Mouse (Mus musculus): ENCODE measurements around the gene Crabp2. TPM values are rescaled to one million over a fixed set of nuclear protein-coding genes. Genes with fewer than 3 reads are reported as not detected.
A peak's percentile ranks its signal among the peaks of the same experiment; 100 is the strongest.

Gene Crabp2
- polyA plus RNA-seq, 1 experiment: 1.4 TPM

GRCm38 (mm10) chr3:87927452-87927851 lies 21.0 kb upstream of the Crabp2 start:
- no peak for DNase-seq (ENCODE audit: low spot score)

- DNase-seq (ENCODE audit: low spot score): no peak
These were observed 19.0 kb upstream of the Crabp2 start for GRCm38 (mm10) chr3:87929341-87930077.

- peak; percentile 87 for DNase-seq (ENCODE audit: low spot score)
These were observed 18.2 kb upstream of the Crabp2 start, which contains the start of the genes Isg20l2 and Rrnad1 for GRCm38 (mm10) chr3:87930078-87930795. Isg20l2 (plus strand) TSS chr3:87930314. Rrnad1 (minus strand) TSS chr3:87930717.

- no peak for DNase-seq (ENCODE audit: low spot score)
These were observed 14.4 kb upstream of the Crabp2 start for GRCm38 (mm10) chr3:87934026-87934425.

DNA sequence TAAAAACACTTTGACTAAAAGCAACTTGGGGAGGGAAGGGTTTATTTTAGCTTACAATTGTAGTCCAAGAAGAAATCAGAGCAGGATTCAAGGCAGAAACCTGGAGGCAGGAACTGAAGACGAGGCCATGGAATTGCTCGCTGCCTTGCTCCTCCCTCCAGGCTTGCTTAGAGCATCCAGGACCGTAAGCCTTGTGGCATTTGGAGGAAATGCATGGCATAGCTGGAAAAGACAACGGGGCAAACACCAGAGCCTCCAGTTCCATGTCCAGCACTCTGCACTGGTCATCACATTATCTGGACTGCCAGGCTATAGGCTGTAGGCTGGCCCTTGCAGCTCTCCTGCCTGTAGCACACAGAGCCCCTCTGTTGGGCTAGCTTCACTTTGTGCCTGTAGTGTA lies 14.0 kb upstream of the Crabp2 start:
- no peak for DNase-seq (ENCODE audit: low spot score)

GRCm38 (mm10) chr3:87935201-87935600 lies 13.3 kb upstream of the Crabp2 start:
- DNase-seq (ENCODE audit: low spot score): no peak

- DNase-seq (ENCODE audit: low spot score): peak; percentile 63
These were observed 12.7 kb upstream of the Crabp2 start for GRCm38 (mm10) chr3:87935776-87936175.

GRCm38 (mm10) chr3:87940611-87941010 lies 7.9 kb upstream of the Crabp2 start:
- no peak for DNase-seq (ENCODE audit: low spot score)

GRCm38 (mm10) chr3:87942471-87942870 lies 6.0 kb upstream of the Crabp2 start:
- DNase-seq (ENCODE audit: low spot score): no peak

- DNase-seq (ENCODE audit: low spot score): no peak
These were observed 4.9 kb upstream of the Crabp2 start for GRCm38 (mm10) chr3:87943586-87943985.

- no peak for DNase-seq (ENCODE audit: low spot score)
These were observed 3.4 kb upstream of the Crabp2 start for GRCm38 (mm10) chr3:87944838-87945600.

DNA sequence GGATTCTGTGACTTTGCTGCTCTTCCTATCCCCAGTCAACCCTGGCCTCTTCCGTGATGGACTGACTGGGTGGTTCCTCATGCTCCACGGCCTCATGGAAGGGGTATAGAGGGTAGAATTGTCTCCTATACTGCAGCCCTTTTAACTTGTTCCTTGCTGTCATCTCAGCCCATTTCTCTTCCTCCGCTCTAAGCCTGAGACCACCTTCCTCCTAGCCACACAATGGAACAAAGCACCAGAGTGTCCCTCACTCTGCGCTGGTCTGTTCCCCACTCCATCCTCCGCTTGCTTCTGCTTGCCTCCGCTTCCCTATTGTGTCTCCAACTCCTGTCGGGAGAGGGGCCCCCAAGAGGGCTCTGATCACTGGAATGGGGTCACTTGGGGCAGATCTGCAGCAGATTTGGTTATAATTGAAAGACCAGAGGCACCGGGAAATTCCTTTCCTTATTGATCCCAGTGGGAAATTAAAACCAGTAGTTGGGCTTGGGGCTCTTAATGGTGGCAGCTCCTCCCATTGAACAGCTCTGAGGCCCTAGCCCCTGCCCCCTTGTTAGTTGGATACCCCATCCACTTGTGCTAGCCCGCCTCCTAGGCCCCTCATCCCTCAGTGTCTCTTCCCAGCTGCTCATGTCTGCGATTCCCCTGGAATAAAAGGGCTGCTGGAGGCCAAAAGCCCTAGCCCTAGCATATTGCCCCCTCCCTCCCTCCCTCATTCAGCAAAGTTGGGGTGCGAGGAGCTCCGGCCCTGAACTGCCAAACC lies 2.5 kb upstream of the Crabp2 start:
- DNase-seq (ENCODE audit: low spot score): no peak

GRCm38 (mm10) chr3:87946541-87946860 lies 2.0 kb upstream of the Crabp2 start:
- no peak for DNase-seq (ENCODE audit: low spot score)

DNA sequence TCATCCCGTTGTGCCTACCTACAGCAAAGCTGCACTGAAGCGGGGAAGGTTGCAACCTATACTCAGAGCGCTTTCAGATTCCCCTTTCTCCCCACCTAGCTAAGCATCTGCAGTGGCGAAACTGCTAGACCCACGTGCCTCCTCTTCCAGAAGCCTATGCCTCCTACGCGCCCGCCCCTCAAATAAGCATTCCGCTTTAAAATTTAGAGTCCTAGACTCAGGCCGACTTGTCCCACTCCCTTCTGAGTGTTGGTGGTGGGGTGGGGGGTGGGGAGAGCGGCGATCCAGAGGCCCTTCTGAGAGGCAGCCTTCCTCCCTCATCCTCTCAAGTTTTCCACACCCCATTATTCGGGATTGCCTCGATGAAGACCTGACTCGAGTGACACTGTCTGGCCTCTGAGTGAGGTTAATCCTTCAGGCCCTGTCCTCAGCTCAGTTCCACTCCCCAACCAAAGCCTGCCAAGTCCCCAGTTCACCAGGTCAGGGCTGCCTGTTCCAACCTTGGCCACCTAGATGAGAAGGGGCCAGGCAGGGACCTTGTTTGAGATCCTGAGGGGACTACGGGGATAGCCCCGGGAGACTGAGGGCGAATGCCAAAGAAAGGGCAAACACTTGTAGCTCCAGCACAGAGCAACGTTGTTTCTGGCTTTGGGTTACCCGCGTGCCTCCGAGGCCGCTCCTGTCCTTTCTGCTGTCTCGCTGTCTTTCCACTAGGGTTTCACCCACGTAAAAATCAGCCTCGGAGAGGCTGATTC lies 1.2 kb upstream of the Crabp2 start:
- no peak for DNase-seq (ENCODE audit: low spot score)

DNA sequence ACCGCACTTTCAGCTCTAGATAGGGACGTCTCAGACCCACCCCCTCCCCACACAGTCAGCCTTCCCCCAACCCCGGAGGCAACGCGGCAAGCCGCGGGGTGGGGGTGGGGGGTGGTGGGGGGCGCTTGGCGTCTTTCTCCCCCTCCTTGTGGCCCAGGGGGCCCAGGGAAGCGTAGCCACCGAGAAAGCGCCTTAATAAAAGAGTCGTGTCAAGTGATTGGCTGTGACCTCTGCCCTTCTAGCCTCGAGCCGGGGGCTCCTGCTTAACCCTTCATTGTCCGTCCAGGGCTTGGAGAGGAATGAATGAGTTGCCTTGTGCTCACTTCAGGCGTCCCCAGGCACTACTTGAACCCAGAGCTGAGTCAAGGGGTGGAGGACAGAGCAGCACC lies 661 bp upstream of the Crabp2 start:
- DNase-seq (ENCODE audit: low spot score): no peak

DNA sequence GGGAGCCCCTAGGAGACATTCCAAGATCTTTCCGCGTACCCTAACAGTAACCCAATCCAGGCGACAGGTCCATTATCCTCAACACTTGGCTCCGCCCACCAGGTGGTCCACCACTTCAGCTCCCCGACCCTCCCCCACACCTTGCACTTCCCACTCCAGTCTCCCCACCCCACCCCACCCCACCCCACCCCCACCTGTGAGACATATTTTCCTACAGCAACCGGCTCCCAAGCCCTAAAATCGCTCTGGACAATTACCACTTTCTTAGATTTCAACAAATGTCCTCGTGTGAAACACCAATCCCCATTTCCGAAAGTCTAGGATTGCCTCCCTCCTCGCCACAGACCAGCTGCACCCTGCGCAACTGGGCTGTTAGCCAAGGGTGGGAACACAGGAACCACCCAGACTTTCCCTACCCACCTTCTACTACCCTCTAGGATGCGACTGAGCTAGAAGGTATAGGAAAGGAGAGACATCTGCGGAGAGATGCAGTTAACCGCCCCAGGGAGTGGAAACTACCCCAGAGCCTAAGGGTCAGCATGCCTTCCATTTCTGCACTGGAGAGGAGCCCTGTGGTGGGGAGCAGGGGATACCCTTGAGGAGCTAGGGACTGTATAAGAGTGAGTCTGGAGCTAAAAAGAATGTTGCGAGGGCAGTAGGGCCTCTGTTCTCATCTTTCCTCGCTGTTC lies 944 bp downstream of the Crabp2 start:
- no peak for DNase-seq (ENCODE audit: low spot score)

DNA sequence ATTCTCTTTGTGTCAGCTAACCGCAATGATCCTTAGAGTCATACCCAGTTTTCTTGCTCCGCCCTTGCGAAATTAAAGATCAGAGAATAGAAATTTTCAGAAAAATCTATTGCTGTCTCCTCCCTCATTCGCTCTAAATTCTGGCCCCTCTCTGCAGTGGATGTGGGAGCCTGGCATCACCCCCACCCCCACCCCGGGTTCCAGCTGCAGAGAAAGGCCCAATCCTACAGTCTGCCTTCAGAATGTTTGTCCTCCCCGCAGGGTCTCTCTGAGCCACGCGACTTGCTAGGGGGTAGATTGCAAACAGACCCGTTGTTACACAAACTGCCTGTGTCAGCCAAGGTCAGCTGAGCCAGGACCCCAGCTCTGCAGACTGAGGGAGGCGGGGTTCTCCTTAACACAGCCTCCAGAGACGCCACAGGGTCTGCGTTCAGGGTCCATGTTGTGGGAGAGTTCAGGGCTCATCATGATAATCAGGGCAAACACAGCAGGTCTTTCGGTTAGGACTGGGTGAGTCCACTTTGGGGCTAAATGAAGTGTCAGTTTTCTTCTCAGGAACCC lies 1.6 kb downstream of the Crabp2 start:
- DNase-seq (ENCODE audit: low spot score): no peak

DNA sequence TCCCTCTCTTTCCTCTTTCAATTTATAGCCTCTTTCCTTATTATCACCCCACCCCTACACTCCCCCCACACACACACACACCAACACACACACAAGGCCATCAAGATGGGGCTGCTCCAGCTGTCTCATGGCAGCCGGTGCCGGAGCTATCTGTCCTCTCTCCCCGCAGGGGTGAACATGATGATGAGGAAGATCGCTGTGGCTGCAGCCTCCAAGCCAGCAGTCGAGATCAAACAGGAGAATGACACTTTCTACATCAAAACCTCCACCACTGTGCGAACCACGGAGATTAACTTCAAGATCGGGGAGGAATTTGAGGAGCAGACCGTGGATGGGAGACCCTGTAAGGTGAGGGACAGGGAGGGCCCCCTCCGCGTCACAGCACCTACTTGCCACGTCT lies 3.5 kb downstream of the Crabp2 start:
- no peak for DNase-seq (ENCODE audit: low spot score)

- no peak for DNase-seq (ENCODE audit: low spot score)
These were observed 4.0 kb downstream of the Crabp2 start for GRCm38 (mm10) chr3:87952440-87952839.

DNA sequence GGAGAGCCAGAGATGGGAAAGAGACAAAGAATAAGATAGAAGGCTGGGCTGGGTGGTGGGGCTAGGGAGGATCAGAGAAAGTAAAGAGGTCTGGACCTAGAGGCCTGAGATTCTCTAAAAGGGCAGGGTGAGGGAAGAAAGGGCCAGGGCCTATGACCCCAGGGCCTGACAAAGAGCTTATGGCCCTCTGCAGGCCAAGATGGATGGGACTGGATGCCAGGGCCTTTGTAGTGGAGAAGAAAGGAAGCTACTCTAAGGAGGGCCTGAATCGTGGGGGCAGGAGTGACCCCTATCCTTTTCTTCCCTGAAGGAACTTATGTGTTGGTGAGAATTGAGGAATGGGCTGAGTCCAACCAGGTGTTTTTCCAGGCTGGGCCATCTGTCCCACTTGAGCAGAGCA lies 9.6 kb downstream of the Crabp2 start:
- DNase-seq (ENCODE audit: low spot score): no peak

Data from urinary bladder, adult 2 months (tissue).